Mouse (Mus musculus): Measurements from ENCODE around the gene Kcnh8. TPM values are rescaled to one million over a fixed set of nuclear protein-coding genes. Genes with fewer than 3 reads are reported as not detected.

Gene Kcnh8
- polyA plus RNA-seq (2015; fragmentation: Nextera tagmentation; extraction: Ambion mirVana): 3.8 and 4.7 TPM in 2 replicates

DNA sequence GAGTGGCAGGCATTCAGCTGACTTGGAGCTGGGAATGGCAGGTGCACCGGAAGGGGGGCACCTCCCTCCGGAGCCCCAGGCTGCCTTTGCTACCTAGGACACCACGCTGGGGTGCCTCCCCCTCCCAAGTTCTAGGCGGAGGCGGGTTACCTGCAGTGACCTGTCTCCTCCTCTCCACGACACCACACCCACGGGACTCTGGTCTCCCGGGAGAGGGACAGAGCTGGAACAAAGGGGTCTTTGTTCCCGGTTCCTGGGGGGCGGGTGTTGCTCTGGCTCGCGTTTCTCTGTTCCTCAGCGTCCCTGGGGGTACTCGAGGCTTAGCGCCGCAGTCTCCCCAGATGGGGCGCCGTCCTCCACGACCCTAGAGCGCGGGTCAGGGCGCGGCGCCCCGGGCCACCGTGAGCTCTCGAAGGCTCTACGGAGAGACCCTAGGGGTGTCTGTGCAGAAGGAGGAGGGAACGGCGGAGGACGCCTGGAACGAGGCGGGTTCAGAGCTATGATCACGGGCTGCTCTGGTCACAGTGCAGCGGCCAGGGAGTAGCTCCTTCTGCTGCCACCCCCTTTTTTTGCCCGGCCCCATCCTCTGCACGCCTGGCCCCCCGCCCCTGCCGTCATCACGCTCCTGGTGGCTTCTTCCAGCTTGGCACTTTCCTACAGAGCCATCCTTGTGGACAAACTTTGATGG lies at the start of gene Kcnh8:
Gene Kcnh8 (plus strand): TSS at position 617 of the 688 bp plus-strand sequence.
- Histone ChIP-seq H3K9ac (peak within 1 kb of the TSS; percentile 83), H3K4me1 (peaks cover 8% of the 10 kb centered on the region; the same call in 1 of the 2 replicates), H3K27ac (peak within 1 kb of the TSS; percentile 90), H3K4me3 (peak within 1 kb of the TSS; percentile 55), H3K9me3 (replicated peaks) (no peaks in the 10 kb centered on the region), H3K36me3 (ENCODE audit: poor library complexity, severe bottlenecking) (no peaks in the 10 kb centered on the region), H3K27me3 (peaks cover 10% of the 10 kb centered on the region), H3K4me2 (peak within 1 kb of the TSS; percentile 93)
- WGBS: under 1% methylated on average over 34 of the region's 40 CpGs
- peak; percentile 65 for ATAC-seq

DNA sequence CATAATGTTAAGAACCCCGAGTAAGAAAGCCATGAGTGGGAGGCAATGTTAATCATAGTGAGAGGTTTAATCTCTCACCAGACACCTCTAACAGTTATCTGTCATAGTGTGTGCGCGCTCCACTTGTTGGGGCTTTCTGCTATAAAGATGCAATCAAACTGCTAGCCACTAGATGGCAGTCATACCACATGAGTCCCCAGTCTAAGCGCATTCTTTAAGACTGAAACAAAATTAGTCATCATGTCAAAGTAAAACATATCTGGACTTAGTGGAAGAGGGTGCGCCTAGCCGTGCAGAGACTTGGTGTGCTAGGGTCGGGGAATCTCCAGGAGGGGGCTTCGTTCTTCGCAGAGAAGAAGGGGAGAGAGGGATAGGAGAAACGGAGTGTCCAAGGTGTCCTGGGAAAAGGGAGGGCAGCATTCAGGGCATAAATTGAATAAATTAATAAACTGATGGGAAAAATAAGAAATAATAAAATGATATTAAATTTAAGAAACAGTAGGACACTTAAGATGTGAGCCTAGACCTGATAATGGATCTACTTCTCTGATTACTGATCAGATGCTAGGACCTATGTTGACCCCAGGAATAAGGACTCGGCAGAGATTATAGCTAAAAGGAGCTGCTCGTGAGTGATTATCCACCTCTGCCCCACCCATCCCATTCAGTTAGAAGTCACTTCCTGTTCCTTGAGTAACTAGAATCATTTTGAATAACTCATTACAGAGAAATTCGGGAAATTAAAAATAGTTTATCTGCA lies 42.4 kb upstream of the Kcnh8 start:
- H3K4me3 ChIP-seq: no peak overlapping the region
- no peak overlapping the region for H3K9ac ChIP-seq
- no peaks in the 10 kb centered on the region for H3K27me3 ChIP-seq
- H3K9me3 ChIP-seq (replicated peaks): no peaks in the 10 kb centered on the region
- 34% methylated on average over 13 of the region's 13 CpGs for WGBS
- H3K36me3 ChIP-seq (ENCODE audit: poor library complexity, severe bottlenecking): no peaks in the 10 kb centered on the region
- H3K4me1 ChIP-seq: no peaks in the 10 kb centered on the region
- peak; percentile 92 for ATAC-seq
- H3K4me2 ChIP-seq: 0 out of 2 replicates have a peak overlapping the region, but pooled peaks have one; percentile 7
- no peak overlapping the region for H3K27ac ChIP-seq

DNA sequence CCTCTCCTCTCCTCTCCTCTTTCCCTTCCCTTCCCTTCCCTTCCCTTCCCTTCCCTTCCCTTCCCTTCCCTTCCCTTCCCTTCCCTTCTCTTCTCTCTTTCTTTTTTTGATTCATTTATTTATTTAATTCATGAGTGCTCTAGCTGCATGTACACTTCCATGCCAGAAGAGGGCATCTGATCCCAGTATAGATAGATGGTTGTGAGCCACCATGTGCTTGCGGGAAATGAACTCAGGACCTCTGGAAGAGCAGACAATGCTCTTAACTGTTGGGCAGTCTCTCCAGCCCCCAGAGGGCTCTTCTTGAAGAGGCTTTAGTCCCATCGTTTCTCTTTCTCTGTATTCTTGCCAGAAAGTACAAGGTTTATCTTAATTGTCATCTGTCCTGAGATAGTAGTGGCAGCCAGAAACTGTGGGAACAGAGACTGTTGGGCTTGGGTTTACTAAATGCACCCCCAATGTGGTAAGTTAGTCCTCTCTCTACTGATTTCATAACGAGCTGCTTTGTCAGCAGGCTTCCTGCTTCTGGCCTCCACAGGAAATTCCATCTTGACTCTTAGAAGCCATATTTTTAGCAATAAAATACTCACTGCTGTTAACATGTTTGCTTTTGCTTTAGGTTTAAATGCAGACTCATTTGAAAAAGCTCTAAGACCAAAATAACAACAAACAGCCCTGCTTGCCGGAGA lies 36.9 kb upstream of the Kcnh8 start:
- ATAC-seq: no peak
- H3K36me3 ChIP-seq (ENCODE audit: poor library complexity, severe bottlenecking): no peaks in the 10 kb centered on the region
- no peak overlapping the region for H3K27ac ChIP-seq
- H3K9ac ChIP-seq: no peak overlapping the region
- no peaks in the 10 kb centered on the region for H3K27me3 ChIP-seq
- H3K4me2 ChIP-seq: no peak overlapping the region
- no peaks in the 10 kb centered on the region for H3K4me1 ChIP-seq
- H3K4me3 ChIP-seq: no peak overlapping the region
- WGBS: 51% methylated on average over 4 of the region's 4 CpGs
- H3K9me3 ChIP-seq (replicated peaks): no peaks in the 10 kb centered on the region

DNA sequence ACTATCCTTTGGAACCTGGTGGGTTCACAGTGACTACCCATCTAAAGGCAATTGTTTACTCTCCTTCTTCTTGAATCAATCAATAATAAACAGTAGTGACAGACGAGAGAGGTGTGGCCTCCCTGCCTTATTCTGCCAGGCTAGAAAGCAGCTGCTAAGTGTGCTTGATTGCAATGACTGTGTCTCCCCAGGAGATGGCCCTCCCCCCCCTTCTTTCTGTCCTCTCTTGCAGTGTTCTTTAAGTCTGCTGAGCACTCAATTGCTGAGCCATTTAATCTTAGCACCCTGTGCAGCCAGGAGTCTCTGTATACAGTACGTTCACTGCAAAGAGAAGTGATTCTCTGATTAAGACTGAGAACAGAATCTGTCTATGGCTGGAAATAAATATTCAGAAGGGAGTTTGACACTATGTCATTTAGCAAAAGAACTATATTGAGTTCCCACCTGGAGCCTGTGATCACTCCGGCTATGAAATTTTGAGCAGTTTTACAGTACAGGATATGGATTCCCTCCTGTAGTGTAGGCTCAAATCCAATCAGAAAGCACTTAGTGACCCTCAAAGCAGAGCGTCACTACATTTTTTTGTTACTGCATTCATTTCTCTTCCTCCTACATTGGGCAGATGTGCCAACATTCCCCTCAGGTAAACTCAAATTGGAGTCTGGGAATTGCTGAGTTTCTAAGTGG lies 32.8 kb upstream of the Kcnh8 start:
- H3K9ac ChIP-seq: no peak overlapping the region
- WGBS: 70% methylated on average over 4 of the region's 4 CpGs
- ATAC-seq: peak; percentile 87

DNA sequence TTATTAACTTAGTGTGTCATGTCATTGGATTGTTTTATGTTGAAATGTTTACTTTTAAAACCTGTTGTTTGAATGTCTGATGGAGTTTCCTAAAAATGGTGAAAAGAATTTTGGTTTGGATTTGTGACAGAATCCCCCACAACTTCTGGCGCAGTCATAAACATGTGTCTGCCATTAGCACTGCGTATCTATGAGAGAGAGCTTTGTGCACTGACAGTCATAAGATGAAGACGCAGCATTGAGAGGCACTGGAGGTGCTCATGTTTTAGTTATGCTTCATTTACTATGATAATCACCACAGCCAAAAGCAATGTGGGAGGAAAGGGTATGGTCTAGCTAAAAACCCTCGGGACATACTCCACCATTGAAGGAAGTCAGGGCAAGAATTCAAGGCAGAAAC lies 30.3 kb upstream of the Kcnh8 start:
- ATAC-seq: no peak
- no peak overlapping the region for H3K4me2 ChIP-seq
- WGBS: 71% methylated on average over 4 of the region's 4 CpGs
- no peaks in the 10 kb centered on the region for H3K36me3 ChIP-seq (ENCODE audit: poor library complexity, severe bottlenecking)
- H3K27me3 ChIP-seq: no peaks in the 10 kb centered on the region
- no peak overlapping the region for H3K4me3 ChIP-seq
- H3K9ac ChIP-seq: no peak overlapping the region
- no peaks in the 10 kb centered on the region for H3K9me3 ChIP-seq (replicated peaks)
- no peak overlapping the region for H3K27ac ChIP-seq
- no peaks in the 10 kb centered on the region for H3K4me1 ChIP-seq

More for the DNA sequence above, 32.8 kb upstream of the Kcnh8 start:
- Histone ChIP-seq H3K4me3 (no peak overlapping the region), H3K4me2 (no peak overlapping the region), H3K36me3 (ENCODE audit: poor library complexity, severe bottlenecking) (no peaks in the 10 kb centered on the region), H3K27ac (no peak overlapping the region), H3K27me3 (no peaks in the 10 kb centered on the region), H3K9me3 (replicated peaks) (no peaks in the 10 kb centered on the region), H3K4me1 (no peaks in the 10 kb centered on the region)

DNA sequence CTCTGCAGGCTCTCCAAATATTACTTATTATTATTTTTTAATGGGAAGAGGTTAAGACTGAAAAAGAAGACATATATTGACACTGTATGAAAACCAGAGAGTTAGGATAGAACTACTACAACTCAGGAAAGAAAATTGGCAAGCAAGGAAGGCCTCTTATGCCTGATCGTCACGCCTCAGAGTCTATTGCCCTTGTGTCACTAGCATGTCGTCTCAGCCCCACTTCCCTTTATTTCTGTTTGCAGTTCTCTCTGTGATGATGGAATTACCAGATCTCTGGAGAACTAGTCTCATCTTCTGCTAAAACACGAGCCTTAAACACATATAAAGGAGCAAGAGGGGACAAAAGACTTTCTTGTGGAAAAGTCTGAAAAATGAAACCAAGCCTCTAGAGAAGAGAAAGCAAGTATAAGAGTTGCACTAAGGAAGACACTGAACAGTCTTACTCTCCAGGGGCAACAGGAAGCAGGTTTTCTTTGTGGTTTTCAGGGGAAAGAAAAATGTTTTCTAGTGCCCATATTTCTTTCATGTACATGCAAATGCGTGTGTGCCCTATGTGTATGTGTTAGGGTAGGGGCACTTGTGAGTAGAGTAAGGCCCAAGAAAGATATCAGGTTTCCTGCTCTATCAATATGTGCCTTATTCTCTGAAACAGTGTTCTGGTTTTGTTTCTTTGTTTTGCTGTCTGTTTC lies 10.9 kb upstream of the Kcnh8 start:
- ATAC-seq: no peak
- H3K36me3 ChIP-seq (ENCODE audit: poor library complexity, severe bottlenecking): no peaks in the 10 kb centered on the region
- H3K4me3 ChIP-seq: no peak overlapping the region
- no peak overlapping the region for H3K4me2 ChIP-seq
- H3K27ac ChIP-seq: no peak overlapping the region
- H3K27me3 ChIP-seq: no peaks in the 10 kb centered on the region
- no peak overlapping the region for H3K9ac ChIP-seq
- no peaks in the 10 kb centered on the region for H3K4me1 ChIP-seq
- WGBS: 81% methylated on average over 5 of the region's 5 CpGs
- no peaks in the 10 kb centered on the region for H3K9me3 ChIP-seq (replicated peaks)

DNA sequence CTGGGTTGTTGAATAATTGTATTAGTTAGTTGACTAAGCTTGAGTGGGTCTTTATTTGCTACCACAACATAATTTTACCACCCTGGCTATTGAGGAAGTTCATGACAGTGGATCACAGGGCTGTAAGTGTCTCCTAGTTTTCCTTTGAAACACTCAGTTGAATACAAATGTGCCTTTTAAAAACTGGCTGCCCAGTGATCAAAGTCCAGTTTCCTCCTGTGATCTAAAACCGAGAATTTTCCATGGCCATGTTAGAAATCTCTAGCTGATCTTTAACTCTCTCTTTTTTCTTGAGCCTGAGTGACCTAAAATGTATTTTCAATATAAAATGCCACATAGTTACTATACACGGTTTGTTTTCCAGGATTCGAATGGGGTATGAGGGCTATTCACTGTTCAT lies 3.4 kb upstream of the Kcnh8 start:
- H3K4me2 ChIP-seq: no peak overlapping the region
- H3K9ac ChIP-seq: no peak overlapping the region
- no peaks in the 10 kb centered on the region for H3K36me3 ChIP-seq (ENCODE audit: poor library complexity, severe bottlenecking)
- H3K4me1 ChIP-seq: peaks cover 8% of the 10 kb centered on the region; the same call in 1 of the 2 replicates
- no peaks in the 10 kb centered on the region for H3K9me3 ChIP-seq (replicated peaks)
- no peak overlapping the region for H3K4me3 ChIP-seq
- peaks cover 10% of the 10 kb centered on the region for H3K27me3 ChIP-seq
- H3K27ac ChIP-seq: no peak overlapping the region
- ATAC-seq: no peak
- 88% methylated on average over 3 of the region's 3 CpGs for WGBS

DNA sequence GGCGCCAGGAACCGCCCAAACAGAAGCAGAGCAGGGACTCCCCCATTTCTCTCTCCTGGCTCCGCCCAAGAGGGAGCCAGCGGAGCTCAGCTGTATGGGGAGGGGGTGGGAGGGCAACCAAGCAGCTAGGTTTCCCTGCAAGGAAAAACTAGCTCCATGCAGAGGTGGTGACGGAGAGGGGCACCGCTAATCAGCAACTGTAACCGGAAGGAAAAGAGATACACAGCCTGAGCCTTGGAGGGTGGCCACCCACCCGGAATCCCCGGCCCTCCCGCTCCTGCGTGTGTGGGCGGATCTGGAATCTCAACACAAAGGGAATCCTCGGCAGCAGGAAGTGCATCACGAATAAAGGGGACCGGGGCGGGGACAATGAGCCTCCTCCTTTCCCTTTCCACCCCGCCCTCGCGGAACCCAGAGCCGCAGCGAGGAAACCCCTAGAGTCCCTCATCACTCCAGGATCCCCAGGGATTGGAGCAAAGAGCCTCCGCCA lies 1.6 kb upstream of the Kcnh8 start:
- peaks cover 8% of the 10 kb centered on the region; the same call in 1 of the 2 replicates for H3K4me1 ChIP-seq
- peak; percentile 95 for ATAC-seq
- H3K9me3 ChIP-seq (replicated peaks): no peaks in the 10 kb centered on the region
- 0% methylated on average over 22 of the region's 22 CpGs for WGBS
- H3K27ac ChIP-seq: peak overlapping the region; percentile 90
- H3K27me3 ChIP-seq: peaks cover 10% of the 10 kb centered on the region
- H3K36me3 ChIP-seq (ENCODE audit: poor library complexity, severe bottlenecking): no peaks in the 10 kb centered on the region
- H3K4me2 ChIP-seq: peak overlapping the region; percentile 93
- peak overlapping the region; percentile 55 for H3K4me3 ChIP-seq
- H3K9ac ChIP-seq: peak overlapping the region; percentile 83

DNA sequence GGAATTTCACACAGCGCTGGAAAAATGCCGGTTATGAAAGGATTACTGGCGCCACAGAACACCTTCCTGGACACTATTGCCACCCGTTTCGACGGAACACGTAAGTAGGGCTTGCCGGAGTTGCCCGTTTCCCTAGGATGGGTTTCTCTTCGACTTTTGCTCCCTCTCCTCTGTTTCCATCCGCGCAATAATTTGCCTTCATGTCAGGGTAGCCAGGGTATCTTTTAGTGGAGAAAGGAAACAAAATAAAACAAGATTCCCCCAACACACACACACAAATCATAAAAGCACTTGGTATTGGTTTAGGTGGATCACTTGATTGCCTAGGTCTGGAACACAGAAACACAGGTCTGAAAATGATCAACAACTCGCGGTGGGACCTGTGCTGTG lies 267 bp downstream of the Kcnh8 start:
- Histone ChIP-seq H3K9ac (peak overlapping the region; percentile 83), H3K4me3 (peak overlapping the region; percentile 55), H3K4me2 (peak overlapping the region; percentile 93), H3K9me3 (replicated peaks) (no peaks in the 10 kb centered on the region), H3K36me3 (ENCODE audit: poor library complexity, severe bottlenecking) (no peaks in the 10 kb centered on the region), H3K4me1 (peaks cover 8% of the 10 kb centered on the region; the same call in 1 of the 2 replicates), H3K27ac (peak overlapping the region; percentile 90), H3K27me3 (peaks cover 10% of the 10 kb centered on the region)
- no peak for ATAC-seq
- under 1% methylated on average over 14 of the region's 14 CpGs for WGBS

DNA sequence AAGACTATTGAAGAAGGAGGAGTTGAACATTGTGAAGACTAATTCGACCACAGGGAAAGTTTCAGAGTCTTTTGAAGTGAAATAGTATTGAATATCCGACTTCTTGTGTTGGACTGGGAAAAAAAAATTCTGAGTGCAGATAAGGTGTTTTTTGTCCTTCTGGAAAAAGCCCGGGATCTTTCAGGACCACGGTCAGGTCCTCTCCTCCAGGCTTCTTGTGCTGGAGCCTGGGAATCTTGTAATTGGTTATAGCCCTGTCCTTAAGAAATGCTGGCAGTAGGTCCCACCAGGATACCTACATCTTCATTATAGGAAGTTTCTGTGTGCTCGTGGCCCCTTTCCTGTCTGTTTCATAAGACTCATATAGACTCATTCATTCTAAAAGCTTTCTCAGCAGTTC lies 902 bp downstream of the Kcnh8 start:
- ATAC-seq: no peak
- H3K36me3 ChIP-seq (ENCODE audit: poor library complexity, severe bottlenecking): no peaks in the 10 kb centered on the region
- peak overlapping the region; percentile 55 for H3K4me3 ChIP-seq
- H3K9me3 ChIP-seq (replicated peaks): no peaks in the 10 kb centered on the region
- 6% methylated on average over 5 of the region's 5 CpGs for WGBS
- H3K27ac ChIP-seq: no peak overlapping the region
- peaks cover 8% of the 10 kb centered on the region; the same call in 1 of the 2 replicates for H3K4me1 ChIP-seq
- H3K4me2 ChIP-seq: peak overlapping the region; percentile 93
- peak overlapping the region; percentile 83; the same call in 1 of the 2 replicates for H3K9ac ChIP-seq
- peaks cover 10% of the 10 kb centered on the region for H3K27me3 ChIP-seq

DNA sequence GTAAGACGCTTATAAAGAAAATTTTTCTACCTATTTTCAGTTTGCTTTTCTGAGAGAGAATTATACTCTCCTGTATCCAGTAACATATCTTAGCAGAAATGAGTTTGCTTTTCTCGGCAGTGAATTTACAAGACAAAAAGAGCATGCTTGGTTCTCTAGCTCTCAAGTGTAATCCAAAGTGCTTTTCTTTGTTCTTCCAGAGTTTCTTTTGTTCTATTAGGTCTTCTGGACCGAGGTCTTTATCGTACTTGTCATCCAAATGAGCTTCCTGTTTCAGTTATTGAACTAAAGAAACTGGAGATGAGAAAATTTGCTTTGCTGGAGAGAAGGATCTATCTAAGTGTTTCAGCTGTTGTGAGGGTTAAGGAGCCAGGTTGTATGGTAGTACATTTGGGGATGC lies 8.9 kb downstream of the Kcnh8 start:
- Histone ChIP-seq H3K9ac (no peak overlapping the region), H3K9me3 (replicated peaks) (no peaks in the 10 kb centered on the region), H3K4me2 (no peak overlapping the region), H3K27ac (no peak overlapping the region), H3K4me3 (no peak overlapping the region), H3K27me3 (no peaks in the 10 kb centered on the region), H3K36me3 (ENCODE audit: poor library complexity, severe bottlenecking) (no peaks in the 10 kb centered on the region), H3K4me1 (no peaks in the 10 kb centered on the region)
- 40% methylated on average over 4 of the region's 4 CpGs for WGBS
- no peak for ATAC-seq

All from forebrain, embryonic 13.5 days (tissue).